ENCODE assay signal across 8 mouse cellular contexts in genomic region chr9:91381284-91382110, GRCm38 (mm10). TPM values are rescaled to one million over a fixed set of nuclear protein-coding genes. Genes with fewer than 3 reads are reported as not detected.
DNase-seq lines count a peak whose midpoint lies in the region; ATAC-seq and TF ChIP-seq lines count a peak whose summit lies in the region.

No protein-coding gene starts in this region.

- no peak for TF ChIP-seq EP300 in liver, embryonic 14.5 days (IDR thresholded peaks at IDR 0.05; ENCODE audit: low read depth)

- H3K4me1 ChIP-seq in megakaryocyte, embryonic 14.5 days: peaks cover 23% of the 10 kb centered on the region
- peaks cover 19% of the 10 kb centered on the region for H3K4me1 ChIP-seq in heart, embryonic 15.5 days (replicated peaks)
- no peaks in the 10 kb centered on the region for H3K4me1 ChIP-seq in liver, embryonic 14.5 days (replicated peaks; ENCODE audit: control insufficient read depth in 2 of 2, insufficient read depth in 2 of 2, low read length in 1 of 2)

- WGBS in heart, embryonic 15.5 days: under 1% methylated on average over 53 of the region's 76 CpGs
- WGBS in liver, embryonic 14.5 days (ENCODE audit: insufficient replicate concordance): under 1% methylated on average over 59 of the region's 76 CpGs

- peaks cover 40% of the 10 kb centered on the region for H3K9me3 ChIP-seq in megakaryocyte, embryonic 14.5 days
- no peaks in the 10 kb centered on the region for H3K9me3 ChIP-seq in heart, embryonic 15.5 days (replicated peaks)
- H3K9me3 ChIP-seq in liver, embryonic 14.5 days (ENCODE audit: control insufficient read depth, low read length): no peaks in the 10 kb centered on the region

- H3K9ac ChIP-seq in heart, embryonic 15.5 days: peak overlapping the region; percentile 46; the same call in 1 of the 2 replicates
- no peak overlapping the region for H3K9ac ChIP-seq in liver, embryonic 14.5 days (replicated peaks)

- DNase-seq in liver, embryonic 14.5 days (ENCODE audit: low read depth in 3 of 3, low spot score in 3 of 3): no peak
- DNase-seq in yolk sac, embryonic 10.5 days (ENCODE audit: low spot score): peak; percentile 63
- DNase-seq in adipocyte (ENCODE audit: low spot score): no peak
- DNase-seq in frontal cortex, postnatal 36 days (ENCODE audit: low spot score in 2 of 2): no peak

- ATAC-seq in megakaryocyte, adult 5-6 weeks (ENCODE audit: poor library complexity, severe bottlenecking): no peak
- peak; percentile 48 for ATAC-seq in common myeloid progenitor, adult 5-6 weeks (replicated peaks; ENCODE audit: low read depth, poor library complexity, severe bottlenecking)
- peak; percentile 69 for ATAC-seq in heart, embryonic 15.5 days (replicated peaks; ENCODE audit: insufficient number of reproducible peaks, insufficient read depth, low FRiP score, low read depth)
- no peak for ATAC-seq in liver, embryonic 14.5 days (ENCODE audit: insufficient read depth)

- no peak for TF ChIP-seq CTCF in liver, embryonic 14.5 days (IDR thresholded peaks at IDR 0.05; ENCODE audit: low read depth)

- H3K4me3 ChIP-seq in megakaryocyte, embryonic 14.5 days (replicated peaks): peak overlapping the region; percentile 88
- peak overlapping the region; percentile 63 for H3K4me3 ChIP-seq in heart, embryonic 15.5 days
- H3K4me3 ChIP-seq in liver, embryonic 14.5 days (ENCODE audit: insufficient read depth in 1 of 2, low read depth in 2 of 2, low read length in 2 of 2): peak overlapping the region in 1 of 2 experiments; percentile 45; a peak in 2 of 4 replicates

- H3K27ac ChIP-seq in heart, embryonic 15.5 days: no peak overlapping the region
- no peak overlapping the region for H3K27ac ChIP-seq in liver, embryonic 14.5 days

- H3K36me3 ChIP-seq in megakaryocyte, embryonic 14.5 days (replicated peaks; ENCODE audit: low read length): no peaks in the 10 kb centered on the region
- no peaks in the 10 kb centered on the region for H3K36me3 ChIP-seq in heart, embryonic 15.5 days
- no peaks in the 10 kb centered on the region for H3K36me3 ChIP-seq in liver, embryonic 14.5 days (replicated peaks; ENCODE audit: control insufficient read depth, insufficient read depth, low read depth)

- H3K27me3 ChIP-seq in megakaryocyte, embryonic 14.5 days (replicated peaks): peaks cover 98% of the 10 kb centered on the region
- peaks cover 99% of the 10 kb centered on the region for H3K27me3 ChIP-seq in heart, embryonic 15.5 days
- H3K27me3 ChIP-seq in liver, embryonic 14.5 days (ENCODE audit: control insufficient read depth, insufficient read depth, low read length): peaks cover 95% of the 10 kb centered on the region

- H3K4me2 ChIP-seq in heart, embryonic 15.5 days: peak overlapping the region; percentile 96
- H3K4me2 ChIP-seq in liver, embryonic 14.5 days (ENCODE audit: low read depth): peak overlapping the region; percentile 40

RNA-seq across cellular contexts. Expression of gene Zic1, which starts 15.9 kb away (rescaled TPM):
- not detected in 2 replicates for polyA plus RNA-seq in megakaryocyte, embryonic 14.5 days (2012; ENCODE audit: insufficient read depth, low replicate concordance)
- total RNA-seq in megakaryocyte, adult 5-6 weeks (2015): not detected in 2 replicates
- not detected in 2 replicates for total RNA-seq in megakaryocyte, adult 5-6 weeks (2017)
- total RNA-seq in common myeloid progenitor, adult 5-6 weeks (2017): not detected in 2 replicates
- polyA plus RNA-seq in heart, embryonic 15.5 days (2015; fragmentation: Nextera tagmentation; extraction: Ambion mirVana): 0.11 and 0.13 TPM in 2 replicates
- 0.07 and 0.28 TPM in 2 replicates for polyA plus RNA-seq in liver, embryonic 14.5 days (2012; rRNA removed)
- not detected in 2 replicates for polyA plus RNA-seq in liver, embryonic 14.5 days (2014; fragmentation: Nextera tagmentation; extraction: Ambion mirVana)

RNA-seq across cellular contexts. Expression of gene Zic4, which starts 19.3 kb away (rescaled TPM):
- polyA plus RNA-seq in megakaryocyte, embryonic 14.5 days (2012; ENCODE audit: insufficient read depth, low replicate concordance): 2.3 TPM in 1 of 2 replicates, not detected in the other
- total RNA-seq in megakaryocyte, adult 5-6 weeks (2015): not detected in 2 replicates
- not detected in 2 replicates for total RNA-seq in megakaryocyte, adult 5-6 weeks (2017)
- total RNA-seq in common myeloid progenitor, adult 5-6 weeks (2017): not detected in 2 replicates
- 0.10 TPM in 1 of 2 replicates, not detected in the other for polyA plus RNA-seq in heart, embryonic 15.5 days (2015; fragmentation: Nextera tagmentation; extraction: Ambion mirVana)
- 0.01 and 0.11 TPM in 2 replicates for polyA plus RNA-seq in liver, embryonic 14.5 days (2012; rRNA removed)
- polyA plus RNA-seq in liver, embryonic 14.5 days (2014; fragmentation: Nextera tagmentation; extraction: Ambion mirVana): not detected in 2 replicates

Comparison
In these comparisons a context has a peak if more than half of its experiments do, and no peak if none do; other contexts are left out.
1. ATAC-seq: peak in common myeloid progenitor, adult 5-6 weeks (single experiment) and heart, embryonic 15.5 days (single experiment); none in megakaryocyte, adult 5-6 weeks (single experiment) and liver, embryonic 14.5 days (single experiment).